Mouse (Mus musculus) liver, embryonic 16.5 days (tissue): Measurements from ENCODE around the gene Ybx1. TPM values are rescaled to one million over a fixed set of nuclear protein-coding genes. Genes with fewer than 3 reads are reported as not detected.

Experiments used
- ATAC-seq: fragments of 200-750 bp; cut with Nextera tagmentation; 2 replicates; pipeline ENCODE4 v1.8.0; 2017; ENCODE audit warnings: low read depth, mild to moderate bottlenecking, moderate number of reproducible peaks, moderate library complexity
- H3K27ac ChIP-seq: fragments of 300-500 bp; sonication (generic); 2 replicates; pipeline ENCODE4 v1.5.1; 2014; ENCODE audit warnings: mild to moderate bottlenecking, low read length
- H3K27me3 ChIP-seq: fragments of 300-500 bp; sonication (generic); 2 replicates; pipeline ENCODE4 v1.6.1; 2014; ENCODE audit warnings: low read depth, low read length, mixed read lengths; ENCODE audit not compliant: control insufficient read depth, insufficient read depth
- H3K36me3 ChIP-seq: fragments of 300-500 bp; sonication (generic); 2 replicates; pipeline ENCODE4 v1.6.1; 2014; ENCODE audit warnings: mild to moderate bottlenecking; ENCODE audit not compliant: control insufficient read depth, insufficient read depth
- H3K4me1 ChIP-seq: fragments of 300-500 bp; sonication (generic); 2 replicates; pipeline ENCODE4 v1.6.1; 2014; ENCODE audit warnings: low read depth, low read length, mixed read lengths; ENCODE audit not compliant: control insufficient read depth
- H3K4me2 ChIP-seq: fragments of 300-500 bp; sonication (generic); 2 replicates; pipeline ENCODE4 v1.6.1; 2014; ENCODE audit warnings: low read depth, low read length, mixed read lengths
- H3K4me3 ChIP-seq: fragments of 300-500 bp; sonication (generic); 2 replicates; pipeline ENCODE4 v1.5.1; 2014; ENCODE audit warnings: low read depth, mild to moderate bottlenecking, low read length
- H3K9ac ChIP-seq: fragments of 300-500 bp; sonication (generic); 2 replicates; pipeline ENCODE4 v1.6.1; 2014; ENCODE audit warnings: low read depth, low read length
- H3K9me3 ChIP-seq: fragments of 300-500 bp; sonication (generic); replicated peaks from 2 replicates; pipeline ENCODE4 v1.6.1; 2016; ENCODE audit warnings: low read length; ENCODE audit not compliant: control insufficient read depth
- WGBS: fragments of 180-500 bp; shearing (Covaris S2); extraction: QIAGEN DNeasy Blood & Tissue Kit; methylation state at CpG from one replicate; pipeline ENCODE4 v1.1.7; 2014; ENCODE audit not compliant: insufficient replicate concordance; 5-methylcytosine and 5-hydroxymethylcytosine counted together
- polyA plus RNA-seq: library from polyadenylated mRNA; unstranded; fragments of >200 nt; fragmentation: Nextera tagmentation; extraction: Ambion mirVana; gene quantifications from 2 replicates; pipeline ENCODE4 v1.2.1, GENCODE M21; 2015

Ybx1 gene
- polyA plus RNA-seq, 1 experiment from 2014 or later = 152 TPM

DNA sequence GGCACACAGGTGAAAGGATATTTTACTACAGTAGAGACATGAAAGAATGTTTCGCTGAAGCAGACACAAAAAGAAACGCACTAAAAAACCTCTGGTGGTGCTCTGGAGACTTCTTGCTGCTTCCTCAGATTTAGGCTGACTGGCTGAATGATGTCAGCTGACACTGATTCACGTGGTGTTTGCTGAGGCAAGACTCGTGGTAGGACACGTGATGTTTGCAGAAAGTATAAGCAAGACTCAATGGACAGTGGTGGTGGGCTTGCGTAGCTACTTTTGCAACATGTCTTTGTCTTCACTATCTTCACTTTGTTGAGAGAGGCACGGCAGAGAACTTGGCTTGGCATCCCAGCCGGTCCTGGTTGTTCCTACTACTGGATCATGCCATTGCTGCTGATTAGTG, 8.9 kb upstream of the Ybx1 start:
- H3K36me3 ChIP-seq = no peaks in the 10 kb centered on the region
- no peak overlapping the region for H3K9ac ChIP-seq
- no peaks in the 10 kb centered on the region for H3K27me3 ChIP-seq
- H3K4me2 ChIP-seq = no peak overlapping the region
- no peak overlapping the region for H3K27ac ChIP-seq
- no peak for ATAC-seq
- no peaks in the 10 kb centered on the region for H3K9me3 ChIP-seq
- H3K4me3 ChIP-seq = no peak overlapping the region
- WGBS = 71% methylated on average over 8 of the region's 8 CpGs
- no peaks in the 10 kb centered on the region for H3K4me1 ChIP-seq

DNA sequence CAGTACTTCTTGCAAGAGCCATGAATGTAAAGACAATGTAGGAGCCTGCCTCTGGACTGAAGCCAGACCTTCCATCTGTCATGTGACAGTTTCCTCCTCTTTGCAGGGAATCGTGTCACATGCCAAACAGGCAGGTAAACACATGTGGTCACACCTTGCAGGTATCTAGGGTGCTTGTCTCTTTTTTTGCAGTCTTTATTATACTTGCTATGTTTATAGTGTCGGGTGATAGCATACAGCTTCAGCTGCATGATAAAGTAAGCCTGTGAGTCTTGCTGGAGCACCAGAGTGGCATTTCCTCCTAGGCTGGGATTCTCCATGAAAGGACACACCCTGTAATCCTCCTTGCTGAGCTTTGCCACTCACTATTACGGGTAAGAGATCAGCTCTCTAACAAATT, 7.4 kb upstream of the Ybx1 start:
- 70% methylated on average over 3 of the region's 3 CpGs for WGBS
- H3K4me2 ChIP-seq = no peak overlapping the region
- H3K27me3 ChIP-seq = no peaks in the 10 kb centered on the region
- H3K9me3 ChIP-seq = no peaks in the 10 kb centered on the region
- no peaks in the 10 kb centered on the region for H3K36me3 ChIP-seq
- H3K27ac ChIP-seq = no peak overlapping the region
- H3K4me3 ChIP-seq = no peak overlapping the region
- no peaks in the 10 kb centered on the region for H3K4me1 ChIP-seq
- H3K9ac ChIP-seq = no peak overlapping the region
- no peak for ATAC-seq

DNA sequence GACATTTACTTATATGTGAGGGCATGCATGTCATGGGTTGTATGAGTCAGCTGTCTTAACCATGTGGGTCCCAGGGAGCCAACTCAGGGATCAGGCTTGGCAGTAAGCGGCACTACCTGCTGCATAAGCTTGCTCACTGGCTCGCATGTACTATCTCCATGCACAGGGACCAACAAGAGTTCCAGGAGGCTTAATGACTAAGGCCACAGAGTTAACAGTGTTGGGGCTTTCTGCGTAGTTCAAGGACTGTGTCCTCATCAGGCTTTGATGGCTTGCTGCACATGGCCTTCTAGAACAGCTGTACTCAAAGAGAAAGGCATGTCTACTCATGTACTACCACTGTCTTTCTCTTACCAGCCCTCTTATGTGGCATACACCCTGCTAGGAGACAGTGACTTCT, 6.4 kb upstream of the Ybx1 start:
- H3K4me3 ChIP-seq = no peak overlapping the region
- H3K36me3 ChIP-seq = no peaks in the 10 kb centered on the region
- H3K9me3 ChIP-seq = no peaks in the 10 kb centered on the region
- H3K4me2 ChIP-seq = no peak overlapping the region
- H3K27me3 ChIP-seq = no peaks in the 10 kb centered on the region
- no peak for ATAC-seq
- no peaks in the 10 kb centered on the region for H3K4me1 ChIP-seq
- H3K27ac ChIP-seq = no peak overlapping the region
- 78% methylated on average over 3 of the region's 3 CpGs for WGBS
- H3K9ac ChIP-seq = no peak overlapping the region

DNA sequence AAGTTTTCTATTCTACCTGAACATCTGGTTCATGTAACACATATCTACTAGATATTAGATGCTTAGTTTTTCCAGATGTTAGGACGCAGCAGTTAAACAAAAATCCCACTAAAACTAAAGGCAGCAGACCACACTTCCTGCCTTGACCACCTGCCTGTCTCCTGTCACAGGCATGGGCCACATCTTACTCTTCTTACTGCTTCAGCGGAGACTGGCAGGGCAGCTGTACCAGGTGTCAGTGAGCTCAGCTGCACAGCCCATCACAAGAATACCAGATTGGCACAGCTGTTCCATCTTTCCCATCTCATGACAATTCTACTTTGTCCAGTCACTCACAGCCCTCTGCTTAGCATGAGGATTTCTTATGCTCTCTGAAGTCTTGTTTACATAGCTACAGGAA, 3.0 kb upstream of the Ybx1 start:
- Histone ChIP-seq H3K4me1 (peaks cover 15% of the 10 kb centered on the region), H3K9ac (no peak overlapping the region), H3K4me3 (no peak overlapping the region), H3K27ac (no peak overlapping the region), H3K27me3 (no peaks in the 10 kb centered on the region), H3K9me3 (no peaks in the 10 kb centered on the region), H3K4me2 (no peak overlapping the region), H3K36me3 (no peaks in the 10 kb centered on the region)
- 60% methylated on average over 2 of the region's 2 CpGs for WGBS
- no peak for ATAC-seq

DNA sequence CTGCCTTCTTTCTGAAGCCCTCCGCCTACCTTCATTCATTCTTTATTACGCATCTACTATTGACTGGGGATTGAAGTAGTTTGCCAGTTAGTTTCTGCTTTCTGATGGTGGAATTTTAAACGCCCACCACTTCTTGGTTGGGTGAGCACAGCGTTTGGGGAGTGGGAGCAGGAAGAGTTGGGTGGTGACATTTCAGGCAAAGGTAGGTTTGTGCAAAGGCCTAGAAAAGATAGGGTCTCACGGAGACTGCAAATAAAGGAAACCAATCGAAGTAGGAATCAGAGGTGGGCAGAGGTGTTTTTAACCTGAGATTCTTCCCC, 690 bp upstream of the Ybx1 start:
- ATAC-seq = no peak
- Histone ChIP-seq H3K9me3 (no peaks in the 10 kb centered on the region), H3K36me3 (peaks cover 5% of the 10 kb centered on the region), H3K9ac (peak overlapping the region; percentile 80), H3K4me2 (peak overlapping the region; percentile 83), H3K4me1 (peaks cover 26% of the 10 kb centered on the region), H3K27me3 (no peaks in the 10 kb centered on the region), H3K27ac (no peak overlapping the region; the same call in 1 of the 2 replicates), H3K4me3 (peak overlapping the region; percentile 81)
- 3% methylated on average over 6 of the region's 6 CpGs for WGBS

DNA sequence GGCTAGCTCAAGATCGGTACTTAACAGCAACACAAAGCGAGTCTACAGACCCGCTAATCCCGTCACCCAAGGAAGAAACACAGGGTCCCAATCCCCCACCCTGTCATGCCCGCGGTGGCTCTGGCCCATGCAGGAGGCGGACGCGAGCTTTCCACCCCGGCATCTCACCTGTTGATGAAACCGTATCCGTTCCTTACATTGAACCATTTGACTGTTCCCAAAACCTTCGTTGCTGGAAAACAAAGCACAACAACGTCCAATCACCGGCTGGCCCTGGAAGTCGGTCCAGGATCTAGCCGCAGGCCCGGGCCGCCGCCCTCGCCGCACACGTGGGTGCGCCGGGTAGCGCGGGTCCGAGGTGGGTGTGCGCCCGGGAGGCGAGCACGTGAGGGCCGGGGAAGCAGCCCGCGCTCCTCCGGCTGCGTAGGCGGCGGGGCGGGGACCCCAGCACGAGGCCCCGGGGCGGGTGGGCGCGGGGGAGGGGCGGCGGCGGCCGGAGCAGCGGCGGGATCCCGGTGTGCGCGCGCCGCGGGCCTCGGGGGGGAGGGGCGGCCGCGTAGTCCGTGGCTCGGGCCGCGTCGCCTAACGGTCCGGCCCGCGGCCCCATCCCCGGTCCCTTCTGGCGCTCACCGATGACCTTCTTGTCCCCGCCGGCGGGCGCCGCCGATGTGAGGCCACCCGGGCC, 688 bp downstream of the Ybx1 start:
- 0% methylated on average over 43 of the region's 80 CpGs for WGBS
- Histone ChIP-seq H3K36me3 (peaks cover 7% of the 10 kb centered on the region), H3K9ac (peak overlapping the region; percentile 81), H3K4me1 (peaks cover 26% of the 10 kb centered on the region), H3K27ac (peak overlapping the region; percentile 72), H3K27me3 (no peaks in the 10 kb centered on the region), H3K4me2 (peak overlapping the region; percentile 79), H3K9me3 (no peaks in the 10 kb centered on the region), H3K4me3 (peak overlapping the region; percentile 81)
- peak; percentile 19 for ATAC-seq

DNA sequence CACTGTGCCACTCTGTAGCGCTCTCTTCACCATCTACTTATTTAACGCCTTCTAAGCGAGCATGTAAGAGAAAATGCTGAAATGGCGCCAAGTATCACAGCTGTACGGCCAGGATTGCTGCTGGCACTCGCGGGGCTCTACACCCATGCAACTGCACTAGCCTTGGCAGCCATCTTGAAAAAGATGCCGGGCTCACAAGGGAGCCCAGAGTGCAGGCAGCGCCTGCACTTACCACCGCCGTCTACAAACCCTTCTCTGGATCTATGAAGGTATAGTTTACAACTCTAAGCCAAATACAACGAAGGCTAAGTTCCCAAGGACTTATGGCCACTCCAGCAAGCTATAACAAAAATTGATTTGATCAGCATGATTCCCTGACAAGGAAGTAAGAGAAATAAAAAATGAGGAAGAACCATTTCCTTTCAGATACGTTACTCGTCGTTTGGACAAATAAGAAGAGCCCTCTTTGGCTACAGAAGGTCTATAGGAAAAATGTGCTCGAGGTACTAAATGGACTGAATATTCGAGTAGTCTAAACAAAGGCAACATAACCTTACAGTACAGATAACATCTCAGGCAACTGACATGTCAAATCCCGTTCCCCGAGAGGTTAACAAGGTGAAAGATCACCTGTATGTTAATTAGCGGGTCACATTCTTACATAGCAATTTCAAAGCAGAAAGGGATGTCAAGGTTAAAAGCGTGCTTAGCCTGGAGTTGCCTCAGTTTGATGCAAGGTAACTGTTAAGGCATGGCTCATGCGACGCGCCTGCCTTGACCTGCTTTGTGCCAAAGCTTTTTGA, 1.4 kb downstream of the Ybx1 start:
- Histone ChIP-seq H3K4me1 (peaks cover 26% of the 10 kb centered on the region), H3K4me2 (peak overlapping the region; percentile 79), H3K27ac (peak overlapping the region; percentile 72), H3K9me3 (no peaks in the 10 kb centered on the region), H3K27me3 (no peaks in the 10 kb centered on the region), H3K36me3 (peaks cover 7% of the 10 kb centered on the region), H3K9ac (peak overlapping the region; percentile 81), H3K4me3 (peak overlapping the region; percentile 81)
- under 1% methylated on average over 24 of the region's 24 CpGs for WGBS
- no peak for ATAC-seq

DNA sequence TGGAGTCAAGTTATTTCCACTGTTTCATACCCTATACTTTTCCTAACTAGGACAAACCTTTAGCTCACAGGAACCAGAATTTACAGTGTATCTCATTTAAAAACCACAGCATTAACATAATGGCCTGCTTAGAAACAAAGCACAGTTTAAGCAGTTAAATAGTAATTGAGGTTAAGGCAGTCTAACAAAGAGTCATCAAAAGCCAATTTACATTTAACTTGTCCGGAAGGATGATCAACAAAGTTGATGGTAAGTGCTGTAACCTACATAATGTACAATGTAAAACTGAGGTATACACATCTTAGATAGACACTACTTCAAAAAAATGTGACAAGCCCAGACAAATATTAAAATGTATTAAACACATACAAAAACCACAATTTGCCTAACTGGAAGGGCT, 2.5 kb downstream of the Ybx1 start:
- WGBS = 79% methylated on average over 1 of the region's 1 CpGs
- Histone ChIP-seq H3K27me3 (no peaks in the 10 kb centered on the region), H3K27ac (no peak overlapping the region; the same call in 1 of the 2 replicates), H3K9me3 (no peaks in the 10 kb centered on the region), H3K4me3 (peak overlapping the region; percentile 81), H3K4me2 (peak overlapping the region; percentile 79), H3K9ac (peak overlapping the region; percentile 81; the same call in 1 of the 2 replicates), H3K36me3 (peaks cover 9% of the 10 kb centered on the region), H3K4me1 (peaks cover 34% of the 10 kb centered on the region)
- no peak for ATAC-seq

DNA sequence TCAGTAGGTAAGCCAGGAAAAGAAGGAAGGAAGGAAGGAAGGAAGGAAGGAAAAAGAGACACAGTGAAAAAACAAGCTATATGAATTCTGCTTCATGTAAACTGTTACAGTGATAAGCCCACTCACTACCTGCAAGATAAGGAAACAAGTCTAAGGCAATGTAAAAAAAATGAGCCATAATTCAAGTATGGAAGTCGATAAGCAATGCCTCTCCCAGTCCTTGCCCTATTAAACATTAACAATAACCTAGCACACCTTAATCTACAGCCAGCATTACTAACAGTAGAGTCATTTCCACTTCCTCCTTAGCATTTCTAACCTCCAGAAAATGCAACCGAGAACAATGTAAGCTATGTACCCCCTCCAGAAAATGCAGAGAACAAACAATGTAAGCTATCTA, 9.1 kb downstream of the Ybx1 start:
- Histone ChIP-seq H3K4me2 (peak overlapping the region; percentile 20; the same call in 1 of the 2 replicates), H3K4me1 (peaks cover 25% of the 10 kb centered on the region), H3K9ac (no peak overlapping the region), H3K4me3 (no peak overlapping the region), H3K27me3 (no peaks in the 10 kb centered on the region), H3K36me3 (peaks cover 45% of the 10 kb centered on the region), H3K9me3 (no peaks in the 10 kb centered on the region), H3K27ac (peak overlapping the region; percentile 44)
- peak; percentile 59 for ATAC-seq
- 20% methylated on average over 2 of the region's 2 CpGs for WGBS
